Mouse (Mus musculus): ENCODE results near the gene Cdkn2d. TPM values are rescaled to one million over a fixed set of nuclear protein-coding genes. Genes with fewer than 3 reads are reported as not detected.
"Not testable (repeated sequence)": the region's sequence is repeated elsewhere in the genome, so short reads cannot be mapped to it uniquely, and the experiment has no call there.

Gene Cdkn2d
- polyA plus RNA-seq, 2 experiments = 74.4 to 116 TPM

DNA sequence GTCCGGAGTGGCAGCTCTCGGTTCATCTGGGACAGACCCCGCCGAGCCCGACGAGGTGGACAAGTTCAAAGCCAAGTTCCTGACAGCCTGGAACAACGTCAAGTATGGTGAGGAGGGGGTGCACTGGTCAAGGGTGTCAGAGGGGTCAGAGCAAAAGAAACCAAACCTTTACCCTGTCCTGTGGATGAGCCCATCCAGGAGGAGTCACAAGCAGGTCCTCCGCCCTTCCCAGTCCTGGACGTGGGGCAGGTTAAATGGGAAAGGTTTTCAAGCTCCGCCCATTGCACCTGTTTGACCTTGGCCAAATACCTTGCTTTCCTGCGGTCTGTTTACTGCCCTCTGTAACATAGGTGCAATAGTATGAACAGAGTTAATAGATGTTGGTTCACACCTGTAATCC lies 25.6 kb downstream of the Cdkn2d start:
- DNase-seq (ENCODE audit: low read depth in 3 of 3, low spot score in 3 of 3) (no peak), ATAC-seq (ENCODE audit: insufficient read depth) (peak; percentile 16; the same call in 1 of the 2 replicates)
- Histone ChIP-seq H3K4me3 (ENCODE audit: insufficient read depth in 1 of 2, low read depth in 2 of 2, low read length in 2 of 2) (peak overlapping the region; percentile 98), H3K9me3 (ENCODE audit: control insufficient read depth, low read length) (no peaks in the 10 kb centered on the region), H3K9ac (replicated peaks) (peak overlapping the region; percentile 99), H3K4me1 (replicated peaks; ENCODE audit: control insufficient read depth in 2 of 2, insufficient read depth in 2 of 2, low read length in 1 of 2) (peaks cover 23 to 34% of the 10 kb centered on the region in 2 experiments), H3K27ac (peak overlapping the region; percentile 87), H3K36me3 (replicated peaks; ENCODE audit: control insufficient read depth, insufficient read depth, low read depth) (peaks cover 42% of the 10 kb centered on the region), H3K27me3 (ENCODE audit: control insufficient read depth, insufficient read depth, low read length) (no peaks in the 10 kb centered on the region), H3K4me2 (ENCODE audit: low read depth) (peak overlapping the region; percentile 97)
- 5% methylated on average over 11 of the region's 11 CpGs for WGBS (ENCODE audit: insufficient replicate concordance)
- no peak for TF ChIP-seq EP300 (IDR thresholded peaks at IDR 0.05; ENCODE audit: low read depth)
- TF ChIP-seq CTCF (IDR thresholded peaks at IDR 0.05; ENCODE audit: low read depth) = no peak

- peak; percentile 88 for ATAC-seq (ENCODE audit: insufficient read depth)
- no peaks in the 10 kb centered on the region for H3K9me3 ChIP-seq (ENCODE audit: control insufficient read depth, low read length)
- H3K27me3 ChIP-seq (ENCODE audit: control insufficient read depth, insufficient read depth, low read length) = no peaks in the 10 kb centered on the region
- H3K27ac ChIP-seq = peak within 1 kb of the TSS; percentile 92
- H3K4me1 ChIP-seq (replicated peaks; ENCODE audit: control insufficient read depth in 2 of 2, insufficient read depth in 2 of 2, low read length in 1 of 2) = peaks cover 23 to 34% of the 10 kb centered on the region in 2 experiments
- WGBS (ENCODE audit: insufficient replicate concordance) = under 1% methylated on average over 49 of the region's 49 CpGs
- peak within 1 kb of the TSS; percentile 99 for H3K9ac ChIP-seq (replicated peaks)
- DNase-seq (ENCODE audit: low read depth in 3 of 3, low spot score in 3 of 3) = peak; percentile 99
- peak; percentile 65; the same call in 1 of the 2 replicates for TF ChIP-seq EP300 (IDR thresholded peaks at IDR 0.05; ENCODE audit: low read depth)
- TF ChIP-seq CTCF (IDR thresholded peaks at IDR 0.05; ENCODE audit: low read depth) = no peak
- peak within 1 kb of the TSS; percentile 98 for H3K4me3 ChIP-seq (ENCODE audit: insufficient read depth in 1 of 2, low read depth in 2 of 2, low read length in 2 of 2)
- H3K4me2 ChIP-seq (ENCODE audit: low read depth) = peak within 1 kb of the TSS; percentile 97
- H3K36me3 ChIP-seq (replicated peaks; ENCODE audit: control insufficient read depth, insufficient read depth, low read depth) = peaks cover 37% of the 10 kb centered on the region
These were observed 26.1 kb downstream of the Cdkn2d start, which contains the start of gene Atg4d for GRCm38 (mm10) chr9:21265000-21265561. Gene Atg4d, plus strand, starts transcription at chr9:21265293.

DNA sequence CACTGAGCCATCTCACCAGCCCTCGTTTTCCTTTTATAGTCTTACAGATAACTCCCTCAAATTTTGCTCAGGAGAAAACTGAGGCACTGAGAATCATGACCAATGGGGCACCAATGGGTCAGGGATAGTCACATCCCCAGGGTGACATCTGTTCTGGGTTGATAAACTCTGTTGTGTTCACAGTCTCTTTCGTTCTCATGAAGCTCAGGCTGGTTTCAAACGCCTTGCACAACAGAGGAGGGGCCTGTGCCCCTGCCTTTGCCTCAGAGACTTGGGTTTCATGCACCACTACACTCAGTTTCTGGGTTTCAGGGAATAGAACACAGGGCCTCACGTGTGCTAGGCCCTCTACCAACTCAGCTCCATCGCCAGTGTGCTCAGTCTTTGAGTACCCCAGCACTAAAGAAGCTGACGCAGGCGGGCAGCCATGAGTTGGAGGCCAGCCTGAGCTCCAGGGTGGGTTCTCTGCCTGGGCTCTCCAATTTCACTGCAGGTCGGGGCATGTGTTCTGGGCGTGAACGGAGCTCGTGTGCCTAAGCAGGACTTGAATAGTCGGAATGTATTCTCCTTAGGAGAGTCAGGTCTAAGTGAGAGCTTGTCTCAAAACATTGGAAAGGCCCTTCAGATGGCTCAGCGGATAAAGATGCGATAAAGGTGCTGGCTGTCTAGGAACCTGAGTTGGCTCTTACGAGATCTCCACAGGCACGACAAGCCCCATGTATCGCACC lies 26.8 kb downstream of the Cdkn2d start:
- H3K36me3 ChIP-seq (replicated peaks; ENCODE audit: control insufficient read depth, insufficient read depth, low read depth) = peaks cover 30% of the 10 kb centered on the region
- peak; percentile 77 for ATAC-seq (ENCODE audit: insufficient read depth)
- 9% methylated on average over 17 of the region's 17 CpGs for WGBS (ENCODE audit: insufficient replicate concordance)
- H3K27ac ChIP-seq = peak overlapping the region; percentile 92
- TF ChIP-seq EP300 (IDR thresholded peaks at IDR 0.05; ENCODE audit: low read depth) (peak; percentile 76), CTCF (IDR thresholded peaks at IDR 0.05; ENCODE audit: low read depth) (no peak)
- H3K27me3 ChIP-seq (ENCODE audit: control insufficient read depth, insufficient read depth, low read length) = no peaks in the 10 kb centered on the region
- H3K4me3 ChIP-seq (ENCODE audit: insufficient read depth in 1 of 2, low read depth in 2 of 2, low read length in 2 of 2) = peak overlapping the region; percentile 62 to 98
- peak overlapping the region; percentile 77 for H3K4me2 ChIP-seq (ENCODE audit: low read depth)
- DNase-seq (ENCODE audit: low read depth in 3 of 3, low spot score in 3 of 3) = peak; percentile 86 to 92 (median 88)
- no peaks in the 10 kb centered on the region for H3K9me3 ChIP-seq (ENCODE audit: control insufficient read depth, low read length)
- peaks cover 23 to 34% of the 10 kb centered on the region in 2 experiments for H3K4me1 ChIP-seq (replicated peaks; ENCODE audit: control insufficient read depth in 2 of 2, insufficient read depth in 2 of 2, low read length in 1 of 2)
- H3K9ac ChIP-seq (replicated peaks) = peak overlapping the region; percentile 53

DNA sequence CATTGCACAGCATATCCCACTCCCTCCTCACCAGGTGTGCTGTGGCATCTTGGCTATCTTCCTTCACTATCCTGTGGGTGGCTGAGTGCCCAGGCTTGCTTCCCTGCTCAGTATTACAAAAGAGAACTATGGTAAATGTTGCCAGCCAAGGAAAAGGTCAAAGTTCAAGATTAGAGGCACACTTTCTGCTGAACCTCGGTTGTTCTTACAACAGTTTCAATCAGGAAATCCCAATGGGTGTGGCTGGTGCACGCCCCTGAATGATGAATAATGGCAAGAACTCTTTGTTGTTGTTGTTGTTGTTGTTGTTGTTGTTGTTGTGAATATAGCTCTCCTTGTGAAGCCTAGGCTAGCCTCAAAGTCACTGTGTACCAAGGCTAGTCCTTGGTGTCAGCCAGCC lies 29.4 kb downstream of the Cdkn2d start:
- no peak overlapping the region for H3K4me2 ChIP-seq (ENCODE audit: low read depth)
- TF ChIP-seq EP300 (IDR thresholded peaks at IDR 0.05; ENCODE audit: low read depth) = no peak
- peaks cover 22 to 32% of the 10 kb centered on the region in 2 experiments for H3K4me1 ChIP-seq (replicated peaks; ENCODE audit: control insufficient read depth in 2 of 2, insufficient read depth in 2 of 2, low read length in 1 of 2)
- no peak overlapping the region for H3K4me3 ChIP-seq (ENCODE audit: insufficient read depth in 1 of 2, low read depth in 2 of 2, low read length in 2 of 2)
- no peaks in the 10 kb centered on the region for H3K9me3 ChIP-seq (ENCODE audit: control insufficient read depth, low read length)
- ATAC-seq (ENCODE audit: insufficient read depth) (no peak), DNase-seq (ENCODE audit: low read depth in 3 of 3, low spot score in 3 of 3) (no peak)
- WGBS (ENCODE audit: insufficient replicate concordance) = 24% methylated on average over 2 of the region's 2 CpGs
- H3K9ac ChIP-seq (replicated peaks) = no peak overlapping the region
- peaks cover 4% of the 10 kb centered on the region for H3K36me3 ChIP-seq (replicated peaks; ENCODE audit: control insufficient read depth, insufficient read depth, low read depth)
- H3K27ac ChIP-seq = no peak overlapping the region
- no peaks in the 10 kb centered on the region for H3K27me3 ChIP-seq (ENCODE audit: control insufficient read depth, insufficient read depth, low read length)

- H3K4me3 ChIP-seq (ENCODE audit: insufficient read depth in 1 of 2, low read depth in 2 of 2, low read length in 2 of 2) = no peak overlapping the region
- H3K27me3 ChIP-seq (ENCODE audit: control insufficient read depth, insufficient read depth, low read length) = no peaks in the 10 kb centered on the region
- no peak for DNase-seq (ENCODE audit: low read depth in 3 of 3, low spot score in 3 of 3)
- no peak for TF ChIP-seq CTCF (IDR thresholded peaks at IDR 0.05; ENCODE audit: low read depth)
- peaks cover 15 to 21% of the 10 kb centered on the region in 2 experiments for H3K4me1 ChIP-seq (replicated peaks; ENCODE audit: control insufficient read depth in 2 of 2, insufficient read depth in 2 of 2, low read length in 1 of 2)
- no peak overlapping the region for H3K27ac ChIP-seq
- 57% methylated on average over 6 of the region's 6 CpGs for WGBS (ENCODE audit: insufficient replicate concordance)
- H3K9ac ChIP-seq (replicated peaks) = no peak overlapping the region
- H3K36me3 ChIP-seq (replicated peaks; ENCODE audit: control insufficient read depth, insufficient read depth, low read depth) = no peaks in the 10 kb centered on the region
- no peak for ATAC-seq (ENCODE audit: insufficient read depth)
- no peaks in the 10 kb centered on the region for H3K9me3 ChIP-seq (ENCODE audit: control insufficient read depth, low read length)
- no peak overlapping the region for H3K4me2 ChIP-seq (ENCODE audit: low read depth)
These were observed 30.6 kb downstream of the Cdkn2d start for GRCm38 (mm10) chr9:21260491-21261040.

DNA sequence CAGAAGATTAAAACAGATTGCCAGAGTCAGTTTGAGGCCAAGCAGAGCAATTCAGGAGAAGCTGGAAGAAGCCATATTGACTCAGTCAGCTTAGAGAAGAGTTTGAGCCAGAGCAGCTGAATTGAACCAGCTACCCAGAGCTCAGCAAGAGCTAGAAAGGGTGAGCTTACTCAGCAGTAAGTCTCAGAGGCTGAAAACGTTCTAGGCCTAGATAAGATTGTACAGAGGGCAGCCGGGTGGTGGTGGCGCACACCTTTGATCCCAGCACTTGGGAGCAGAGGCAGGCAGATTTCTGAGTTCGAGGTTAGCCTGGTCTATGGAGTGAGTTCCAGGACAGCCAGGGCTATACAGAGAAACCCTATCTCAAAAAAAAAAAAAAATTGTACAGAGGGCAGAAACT lies 34.9 kb downstream of the Cdkn2d start:
- not testable (repeated sequence) for H3K36me3 ChIP-seq (replicated peaks; ENCODE audit: control insufficient read depth, insufficient read depth, low read depth); H3K27ac ChIP-seq; H3K9ac ChIP-seq (replicated peaks); H3K9me3 ChIP-seq (ENCODE audit: control insufficient read depth, low read length); H3K4me2 ChIP-seq (ENCODE audit: low read depth); H3K27me3 ChIP-seq (ENCODE audit: control insufficient read depth, insufficient read depth, low read length); H3K4me3 ChIP-seq (ENCODE audit: insufficient read depth in 1 of 2, low read depth in 2 of 2, low read length in 2 of 2); ATAC-seq (ENCODE audit: insufficient read depth); DNase-seq (ENCODE audit: low read depth in 3 of 3, low spot score in 3 of 3); H3K4me1 ChIP-seq (replicated peaks; ENCODE audit: control insufficient read depth in 2 of 2, insufficient read depth in 2 of 2, low read length in 1 of 2)
- 34% methylated on average over 4 of the region's 4 CpGs for whole genome bisulfite sequencing (ENCODE audit: insufficient replicate concordance)

Data from liver, embryonic 14.5 days (tissue).